10 mouse cellular contexts compared by ENCODE assay signal in the genomic region with DNA sequence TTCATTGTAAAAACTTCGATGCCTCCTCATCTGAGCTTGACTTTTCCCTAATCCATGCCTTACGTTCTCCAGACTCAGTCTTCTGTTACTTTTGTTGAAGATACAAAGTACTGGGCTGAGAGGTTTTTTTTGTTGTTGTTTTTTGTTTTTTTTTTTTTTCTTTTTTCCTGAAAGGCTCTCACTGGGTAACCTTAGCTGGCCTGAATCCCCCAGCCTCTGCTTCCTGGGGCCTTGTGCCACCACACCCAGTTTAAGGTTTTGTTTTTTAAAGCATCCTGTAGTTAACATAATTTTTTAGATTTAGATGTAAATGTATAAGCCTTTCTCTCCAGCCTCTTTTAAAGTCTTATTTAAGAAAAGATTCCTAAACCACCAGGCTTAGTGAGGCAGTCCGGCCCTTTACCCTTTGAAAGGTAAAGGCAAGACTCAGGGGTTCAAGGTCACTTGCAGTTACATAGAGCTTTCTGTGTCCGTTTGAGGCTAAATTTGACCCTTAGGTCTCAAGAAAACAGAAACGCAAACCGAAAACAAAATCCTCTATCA. TPM values are rescaled to one million over a fixed set of nuclear protein-coding genes. Genes with fewer than 3 reads are reported as not detected.
DNase-seq lines count a peak whose midpoint lies in the region; ATAC-seq lines count a peak whose summit lies in the region.
"Had no signal": no experiment of that assay in that cellular context is flagged by ENCODE, and none has a peak within 500 bp of the region (broad histone marks: within the 10 kb centered on the region; RNA-seq: fewer than 3 reads in every experiment).

No protein-coding gene starts in this region.

- H3K4me2 ChIP-seq in forebrain, embryonic 14.5 days (ENCODE audit: low read length): no peak overlapping the region
- no peak overlapping the region for H3K4me2 ChIP-seq in hindbrain, embryonic 11.5 days (replicated peaks; ENCODE audit: low read depth, low read length)
- H3K4me2 ChIP-seq in neural tube, embryonic 13.5 days: peak overlapping the region; percentile 45; the same call in 1 of the 2 replicates

- H3K27ac ChIP-seq in forebrain, embryonic 10.5 days: peak overlapping the region; percentile 83; the same call in 1 of the 2 replicates
- H3K27ac ChIP-seq in forebrain, embryonic 14.5 days (ENCODE audit: low read depth, low read length): no peak overlapping the region
- peak overlapping the region; percentile 77; the same call in 1 of the 2 replicates for H3K27ac ChIP-seq in hindbrain, embryonic 10.5 days
- H3K27ac ChIP-seq in hindbrain, embryonic 11.5 days (ENCODE audit: low read depth, low read length): no peak overlapping the region
- no peak overlapping the region for H3K27ac ChIP-seq in neural tube, embryonic 13.5 days (replicated peaks)

- H3K9ac ChIP-seq in forebrain, embryonic 14.5 days (ENCODE audit: low read length): no peak overlapping the region
- no peak overlapping the region for H3K9ac ChIP-seq in hindbrain, embryonic 11.5 days (ENCODE audit: low read depth, low read length)
- no peak overlapping the region for H3K9ac ChIP-seq in neural tube, embryonic 13.5 days

- H3K36me3 ChIP-seq in forebrain, embryonic 10.5 days (replicated peaks): no peaks in the 10 kb centered on the region
- H3K36me3 ChIP-seq in forebrain, embryonic 14.5 days (ENCODE audit: control insufficient read depth, insufficient read depth, low read length): no peaks in the 10 kb centered on the region
- H3K36me3 ChIP-seq in hindbrain, embryonic 10.5 days: no peaks in the 10 kb centered on the region
- H3K36me3 ChIP-seq in hindbrain, embryonic 11.5 days (ENCODE audit: control insufficient read depth, insufficient read depth, low read length): no peaks in the 10 kb centered on the region
- no peaks in the 10 kb centered on the region for H3K36me3 ChIP-seq in neural tube, embryonic 13.5 days

- WGBS in forebrain, embryonic 10.5 days: 40% methylated on average over 6 of the region's 6 CpGs
- WGBS in forebrain, embryonic 14.5 days: 47% methylated on average over 6 of the region's 6 CpGs
- 44% methylated on average over 6 of the region's 6 CpGs for WGBS in hindbrain, embryonic 10.5 days
- 43% methylated on average over 6 of the region's 6 CpGs for WGBS in hindbrain, embryonic 11.5 days
- 48% methylated on average over 6 of the region's 6 CpGs for WGBS in neural tube, embryonic 13.5 days

- H3K4me3 ChIP-seq in forebrain, embryonic 10.5 days: no peak overlapping the region
- no peak overlapping the region for H3K4me3 ChIP-seq in forebrain, embryonic 14.5 days (ENCODE audit: low read depth, low read length)
- H3K4me3 ChIP-seq in hindbrain, embryonic 10.5 days: no peak overlapping the region
- no peak overlapping the region for H3K4me3 ChIP-seq in hindbrain, embryonic 11.5 days (ENCODE audit: low read depth, low read length)
- H3K4me3 ChIP-seq in neural tube, embryonic 13.5 days: no peak overlapping the region

- no peak for DNase-seq in forebrain, embryonic 10.5 days (ENCODE audit: extremely low spot score, low spot score)
- no peak for DNase-seq in forebrain, embryonic 14.5 days (ENCODE audit: low spot score)
- DNase-seq in hindbrain, embryonic 10.5 days (ENCODE audit: low spot score): no peak
- DNase-seq in hindbrain, embryonic 11.5 days (ENCODE audit: low spot score): no peak
- no peak for DNase-seq in neural tube, embryonic 10.5 days (ENCODE audit: extremely low spot score, low spot score)
- DNase-seq in cerebellum, adult 8-10 months: no peak
- DNase-seq in testis, postnatal 10 days (ENCODE audit: low spot score): no peak
- DNase-seq: gastrocnemius, postnatal 10 days; spleen, adult 18-20 months had no signal

- no peak for ATAC-seq in forebrain, embryonic 14.5 days
- no peak for ATAC-seq in hindbrain, embryonic 11.5 days (ENCODE audit: low FRiP score)
- ATAC-seq in neural tube, embryonic 13.5 days (ENCODE audit: low read depth): no peak

- peaks cover 40% of the 10 kb centered on the region for H3K27me3 ChIP-seq in forebrain, embryonic 10.5 days (ENCODE audit: poor library complexity, severe bottlenecking)
- H3K27me3 ChIP-seq in forebrain, embryonic 14.5 days (replicated peaks; ENCODE audit: control insufficient read depth, insufficient read depth, low read length): no peaks in the 10 kb centered on the region
- peaks cover 22% of the 10 kb centered on the region for H3K27me3 ChIP-seq in hindbrain, embryonic 10.5 days (ENCODE audit: insufficient read depth, poor library complexity, severe bottlenecking)
- H3K27me3 ChIP-seq in hindbrain, embryonic 11.5 days (ENCODE audit: control insufficient read depth, insufficient read depth, low read length): no peaks in the 10 kb centered on the region
- peaks cover 6% of the 10 kb centered on the region; the same call in 1 of the 2 replicates for H3K27me3 ChIP-seq in neural tube, embryonic 13.5 days

- peaks cover 14% of the 10 kb centered on the region for H3K4me1 ChIP-seq in forebrain, embryonic 10.5 days
- H3K4me1 ChIP-seq in forebrain, embryonic 14.5 days (ENCODE audit: control insufficient read depth, insufficient read depth, low read length): no peaks in the 10 kb centered on the region
- H3K4me1 ChIP-seq in hindbrain, embryonic 10.5 days (replicated peaks): peaks cover 9% of the 10 kb centered on the region
- no peaks in the 10 kb centered on the region for H3K4me1 ChIP-seq in hindbrain, embryonic 11.5 days (replicated peaks; ENCODE audit: control insufficient read depth, insufficient read depth, low read length)
- peaks cover 7% of the 10 kb centered on the region for H3K4me1 ChIP-seq in neural tube, embryonic 13.5 days (replicated peaks)

- no peaks in the 10 kb centered on the region for H3K9me3 ChIP-seq in forebrain, embryonic 10.5 days
- H3K9me3 ChIP-seq in forebrain, embryonic 14.5 days (replicated peaks; ENCODE audit: control insufficient read depth, low read length): no peaks in the 10 kb centered on the region
- H3K9me3 ChIP-seq in hindbrain, embryonic 10.5 days: no peaks in the 10 kb centered on the region
- no peaks in the 10 kb centered on the region for H3K9me3 ChIP-seq in hindbrain, embryonic 11.5 days (ENCODE audit: control insufficient read depth, low read length)
- no peaks in the 10 kb centered on the region for H3K9me3 ChIP-seq in neural tube, embryonic 13.5 days

RNA-seq across cellular contexts. Expression of gene Usp9x, which starts 24.3 kb away (rescaled TPM):
- 37.3 and 44.3 TPM in 2 replicates for polyA plus RNA-seq in forebrain, embryonic 10.5 days (2016; fragmentation: Nextera tagmentation; extraction: Ambion mirVana)
- 61.2 and 88.9 TPM in 2 replicates for polyA plus RNA-seq in forebrain, embryonic 14.5 days (2014; fragmentation: Nextera tagmentation; extraction: Ambion mirVana)
- polyA plus RNA-seq in hindbrain, embryonic 10.5 days (2016; fragmentation: Nextera tagmentation; extraction: Ambion mirVana): 32.4 and 36.5 TPM in 2 replicates
- 62.2 and 83.6 TPM in 2 replicates for polyA plus RNA-seq in hindbrain, embryonic 11.5 days (2014; fragmentation: Nextera tagmentation; extraction: Ambion mirVana)
- 32.6 and 32.9 TPM in 2 replicates for polyA plus RNA-seq in neural tube, embryonic 13.5 days (2015; fragmentation: Nextera tagmentation; extraction: Ambion mirVana)

Comparison
In these comparisons a context has a peak if more than half of its experiments do, and no peak if none do; other contexts are left out.
1. H3K27ac ChIP-seq: peak in forebrain, embryonic 10.5 days (single experiment) and hindbrain, embryonic 10.5 days (single experiment); none in forebrain, embryonic 14.5 days (single experiment), hindbrain, embryonic 11.5 days (single experiment) and neural tube, embryonic 13.5 days (single experiment).